Mouse (Mus musculus) heart, postnatal 0 days (tissue): ENCODE measurements around the gene Saal1.

Experiments
- CTCF ChIP-seq: IDR thresholded peaks from 2 replicates; pipeline ENCODE4 v1.5.1; 2016; ENCODE audit warnings: antibody characterized with exemption, control low read depth, low read depth
- EP300 ChIP-seq: IDR thresholded peaks from 2 replicates; pipeline ENCODE4 v1.6.1; 2016; ENCODE audit warnings: antibody characterized with exemption, low read depth

- TF ChIP-seq CTCF (no peak), EP300 (no peak)
Observed at GRCm38 (mm10) chr7:46640062-46640461, 70.4 kb downstream of the Saal1 start.
